Mouse (Mus musculus) right cerebral cortex, postnatal 10 days (tissue): ENCODE measurements at regions not wholly inside any gene's neighbourhood (a gene's known extent, or its start where the extent isn't known, plus 50 kb on each side); places are given as distances from the start of the nearest gene placed in this dataset.

Experiments
- DNase-seq, 2 experiments: peaks; one replicate each; pipeline ENCODE4 v3.0.0; 2021; ENCODE audit warnings: low spot score in 2 of 2

- no peak for DNase-seq
These were observed 114.1 kb upstream of the Fn1 start for GRCm38 (mm10) chr1:71767076-71767475.

- no peak for DNase-seq
These were observed 112.0 kb upstream of the Fn1 start for GRCm38 (mm10) chr1:71764951-71765350.

- no peak for DNase-seq
These were observed 110.5 kb upstream of the Fn1 start for GRCm38 (mm10) chr1:71763530-71763929.

GRCm38 (mm10) chr1:71760342-71760741, 107.3 kb upstream of the Fn1 start:
- DNase-seq = no peak

- DNase-seq = no peak
These were observed 104.2 kb upstream of the Fn1 start for GRCm38 (mm10) chr1:71757236-71757635.

GRCm38 (mm10) chr1:71756159-71756558, 103.2 kb upstream of the Fn1 start:
- no peak for DNase-seq

GRCm38 (mm10) chr1:71755435-71755834, 102.4 kb upstream of the Fn1 start:
- DNase-seq = no peak

- no peak for DNase-seq
These were observed 99.4 kb upstream of the Fn1 start for GRCm38 (mm10) chr1:71752351-71752750.

GRCm38 (mm10) chr1:71751601-71752000, 98.6 kb upstream of the Fn1 start:
- DNase-seq = no peak

- no peak for DNase-seq
These were observed 82.6 kb upstream of the Fn1 start for GRCm38 (mm10) chr1:71735606-71736005.

- DNase-seq = no peak
These were observed 78.6 kb upstream of the Fn1 start for GRCm38 (mm10) chr1:71731623-71732022.

- no peak for DNase-seq
These were observed 78.0 kb upstream of the Fn1 start for GRCm38 (mm10) chr1:71731011-71731410.

GRCm38 (mm10) chr1:71728852-71729347, 75.9 kb upstream of the Fn1 start:
- DNase-seq = no peak

- DNase-seq = no peak
These were observed 70.8 kb upstream of the Fn1 start for GRCm38 (mm10) chr1:71723816-71724215.

GRCm38 (mm10) chr1:71723039-71723397, 70.0 kb upstream of the Fn1 start:
- no peak for DNase-seq

- no peak for DNase-seq
These were observed 69.4 kb upstream of the Fn1 start for GRCm38 (mm10) chr1:71722211-71723038.
